Mouse (Mus musculus): ENCODE results near the gene Ankrd34a. TPM values are rescaled to one million over a fixed set of nuclear protein-coding genes. Genes with fewer than 3 reads are reported as not detected.
A peak's percentile ranks its signal among the peaks of the same experiment; 100 is the strongest.

The Ankrd34a gene
- polyA plus RNA-seq, 1 experiment from 2014 or later = 21.9 TPM

DNA sequence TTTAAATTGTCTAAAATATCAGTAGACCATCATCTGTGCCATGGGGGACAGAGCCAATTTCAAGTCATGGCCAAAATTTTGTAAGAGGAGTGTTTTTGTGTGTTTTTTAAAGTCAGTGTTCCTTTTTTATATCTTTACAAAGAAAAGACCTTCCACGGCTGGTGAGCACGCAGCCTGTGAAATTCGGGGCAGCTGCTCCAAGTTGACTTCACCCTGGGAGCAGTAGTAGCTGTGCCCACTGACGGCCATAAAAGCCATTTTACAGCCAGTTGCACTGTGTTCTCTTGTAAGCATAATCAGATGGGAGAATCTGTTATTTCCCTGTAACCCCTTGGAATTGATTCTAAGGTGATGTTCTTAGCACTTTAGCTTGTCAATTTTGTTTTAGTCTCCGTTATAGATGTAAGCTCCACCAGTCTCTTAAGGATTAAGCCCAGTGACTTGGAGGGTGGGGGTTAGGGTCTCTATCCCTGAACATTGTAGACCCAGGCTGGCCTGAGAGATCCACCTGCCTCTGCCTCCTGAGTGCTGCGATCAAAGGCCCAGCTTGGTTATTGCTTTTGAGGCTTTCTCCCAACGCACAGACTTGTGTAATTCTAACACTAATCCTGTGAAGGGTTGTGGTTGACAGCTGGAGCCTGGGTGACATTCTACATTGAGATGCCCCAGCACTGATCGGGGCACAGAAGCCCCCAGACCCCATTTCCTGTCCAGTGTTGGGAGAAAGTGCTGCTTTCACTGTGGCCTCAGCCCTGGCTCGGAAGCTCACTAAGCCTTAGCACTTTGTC, 35.4 kb upstream of the Ankrd34a start:
- no peak overlapping the region; the same call in 1 of the 2 replicates for H3K27ac ChIP-seq (ENCODE audit: low read length)
- peak overlapping the region; percentile 77 for H3K4me2 ChIP-seq (ENCODE audit: low read length)
- H3K27me3 ChIP-seq (replicated peaks; ENCODE audit: control insufficient read depth, insufficient read depth, low read length) = no peaks in the 10 kb centered on the region
- 84% methylated on average over 9 of the region's 9 CpGs for WGBS
- H3K4me3 ChIP-seq (replicated peaks; ENCODE audit: low read length) = 0 out of 2 replicates have a peak overlapping the region, but pooled peaks have one; percentile 85
- H3K9ac ChIP-seq (replicated peaks; ENCODE audit: low read depth, low read length) = no peak overlapping the region
- peaks cover 12% of the 10 kb centered on the region for H3K36me3 ChIP-seq (ENCODE audit: control insufficient read depth, insufficient read depth)
- H3K4me1 ChIP-seq (replicated peaks; ENCODE audit: control insufficient read depth, insufficient read depth, low read length) = peaks cover 40% of the 10 kb centered on the region
- ATAC-seq = no peak
- no peaks in the 10 kb centered on the region for H3K9me3 ChIP-seq (ENCODE audit: control insufficient read depth, low read length)

DNA sequence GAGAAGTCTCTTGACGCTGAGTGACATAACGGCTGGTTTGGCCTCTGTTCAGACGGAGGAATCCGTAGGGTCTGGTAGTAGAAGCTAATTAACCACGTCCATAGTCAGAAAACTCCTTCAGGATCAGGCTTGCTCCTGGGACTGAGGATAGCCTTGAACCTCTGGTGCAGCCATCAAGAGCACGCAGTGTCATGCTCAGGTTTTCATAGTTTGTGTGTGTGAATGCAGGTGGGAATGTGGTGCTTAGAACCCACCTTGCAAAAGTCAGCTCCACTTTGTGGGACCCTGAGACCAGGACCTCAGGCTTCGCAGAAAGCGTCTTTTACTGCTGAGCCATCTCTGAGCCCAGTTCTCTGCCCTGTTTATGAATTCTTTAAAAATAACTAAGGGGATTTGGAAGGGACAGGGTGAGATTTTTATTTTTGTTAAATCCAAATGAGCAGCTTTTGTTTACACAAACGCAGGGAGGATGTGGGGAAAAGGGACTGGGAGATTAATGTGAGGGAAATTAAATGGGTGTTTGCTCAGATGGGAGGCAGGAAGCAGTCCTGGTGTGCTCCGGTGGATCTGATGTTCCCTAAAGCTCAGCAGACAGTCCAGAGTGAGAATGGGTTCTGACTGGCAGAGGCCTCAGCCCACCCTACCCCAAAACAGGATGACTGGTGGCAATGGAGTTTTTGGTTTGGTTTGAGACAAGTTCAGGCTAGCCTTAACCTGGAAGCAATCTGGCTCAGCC, 34.3 kb upstream of the Ankrd34a start:
- Histone ChIP-seq H3K27ac (ENCODE audit: low read length) (no peak overlapping the region; the same call in 1 of the 2 replicates), H3K4me2 (ENCODE audit: low read length) (no peak overlapping the region), H3K4me3 (replicated peaks; ENCODE audit: low read length) (no peak overlapping the region), H3K36me3 (ENCODE audit: control insufficient read depth, insufficient read depth) (peaks cover 12% of the 10 kb centered on the region), H3K4me1 (replicated peaks; ENCODE audit: control insufficient read depth, insufficient read depth, low read length) (peaks cover 30% of the 10 kb centered on the region), H3K9ac (replicated peaks; ENCODE audit: low read depth, low read length) (no peak overlapping the region), H3K9me3 (ENCODE audit: control insufficient read depth, low read length) (no peaks in the 10 kb centered on the region), H3K27me3 (replicated peaks; ENCODE audit: control insufficient read depth, insufficient read depth, low read length) (no peaks in the 10 kb centered on the region)
- no peak for ATAC-seq
- WGBS = 56% methylated on average over 10 of the region's 10 CpGs

DNA sequence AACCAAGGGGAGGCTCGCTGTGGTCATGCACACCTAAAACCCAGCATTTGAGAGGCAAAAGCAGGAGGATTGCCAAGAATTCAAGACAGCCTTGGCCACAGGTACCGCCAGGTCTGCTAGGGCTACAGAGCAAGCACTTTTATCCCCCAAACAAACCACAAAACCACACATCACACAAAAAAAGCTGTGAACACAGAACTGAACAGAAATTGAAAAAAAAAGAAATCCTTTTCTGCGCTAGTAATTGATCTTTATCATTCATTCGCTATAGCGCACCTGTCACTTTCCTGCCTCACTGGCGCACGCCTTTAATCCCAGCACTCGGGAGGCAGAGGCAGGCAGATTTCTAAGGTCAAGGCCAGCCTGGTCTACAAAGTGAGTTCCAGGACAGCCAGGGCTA, 33.2 kb upstream of the Ankrd34a start:
- WGBS = 93% methylated on average over 8 of the region's 8 CpGs
- H3K4me1 ChIP-seq (replicated peaks; ENCODE audit: control insufficient read depth, insufficient read depth, low read length) = peaks cover 30% of the 10 kb centered on the region
- ATAC-seq = no peak
- no peak overlapping the region for H3K27ac ChIP-seq (ENCODE audit: low read length)
- no peaks in the 10 kb centered on the region for H3K27me3 ChIP-seq (replicated peaks; ENCODE audit: control insufficient read depth, insufficient read depth, low read length)
- H3K9ac ChIP-seq (replicated peaks; ENCODE audit: low read depth, low read length) = no peak overlapping the region
- H3K4me3 ChIP-seq (replicated peaks; ENCODE audit: low read length) = no peak overlapping the region
- no peak overlapping the region for H3K4me2 ChIP-seq (ENCODE audit: low read length)
- H3K36me3 ChIP-seq (ENCODE audit: control insufficient read depth, insufficient read depth) = peaks cover 12% of the 10 kb centered on the region
- H3K9me3 ChIP-seq (ENCODE audit: control insufficient read depth, low read length) = no peaks in the 10 kb centered on the region

DNA sequence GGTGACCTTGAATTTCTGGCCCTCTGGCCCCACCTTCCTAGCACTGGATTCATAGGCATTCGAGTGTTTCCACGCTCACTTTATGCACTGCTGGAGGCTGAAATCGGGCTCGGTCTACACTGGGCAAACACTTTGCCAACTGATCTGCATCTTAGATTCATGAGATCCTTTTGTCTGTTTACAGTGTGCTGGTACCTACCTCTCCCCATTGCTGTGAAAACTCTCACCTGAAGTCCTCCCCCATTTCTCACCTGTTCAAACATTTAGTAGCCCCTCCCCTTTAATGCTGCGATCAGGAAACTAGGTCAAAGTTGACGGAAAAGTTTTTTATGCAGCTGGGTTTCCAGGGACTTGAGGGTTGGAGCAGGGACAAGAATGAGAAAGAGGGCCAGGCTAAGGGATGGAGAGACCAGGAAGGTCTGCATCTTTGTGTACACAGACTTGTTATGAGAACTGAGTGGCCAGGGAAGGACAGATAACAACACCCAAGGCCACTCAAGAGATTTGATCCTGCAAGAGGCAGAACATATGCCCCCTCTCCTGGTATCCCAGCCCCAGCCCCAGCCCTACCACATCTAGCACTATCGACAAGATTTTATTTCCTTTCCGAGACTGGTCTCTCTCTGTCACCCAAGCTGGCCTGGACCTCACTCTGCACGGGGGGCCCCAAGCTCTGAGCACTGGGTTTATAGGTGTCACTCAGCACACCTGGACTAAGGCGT, 32.4 kb upstream of the Ankrd34a start:
- WGBS = 89% methylated on average over 10 of the region's 10 CpGs
- Histone ChIP-seq H3K9me3 (ENCODE audit: control insufficient read depth, low read length) (no peaks in the 10 kb centered on the region), H3K27me3 (replicated peaks; ENCODE audit: control insufficient read depth, insufficient read depth, low read length) (no peaks in the 10 kb centered on the region), H3K36me3 (ENCODE audit: control insufficient read depth, insufficient read depth) (peaks cover 12% of the 10 kb centered on the region), H3K27ac (ENCODE audit: low read length) (no peak overlapping the region), H3K4me2 (ENCODE audit: low read length) (no peak overlapping the region), H3K4me3 (replicated peaks; ENCODE audit: low read length) (no peak overlapping the region), H3K4me1 (replicated peaks; ENCODE audit: control insufficient read depth, insufficient read depth, low read length) (peaks cover 24% of the 10 kb centered on the region), H3K9ac (replicated peaks; ENCODE audit: low read depth, low read length) (no peak overlapping the region)
- ATAC-seq = no peak

DNA sequence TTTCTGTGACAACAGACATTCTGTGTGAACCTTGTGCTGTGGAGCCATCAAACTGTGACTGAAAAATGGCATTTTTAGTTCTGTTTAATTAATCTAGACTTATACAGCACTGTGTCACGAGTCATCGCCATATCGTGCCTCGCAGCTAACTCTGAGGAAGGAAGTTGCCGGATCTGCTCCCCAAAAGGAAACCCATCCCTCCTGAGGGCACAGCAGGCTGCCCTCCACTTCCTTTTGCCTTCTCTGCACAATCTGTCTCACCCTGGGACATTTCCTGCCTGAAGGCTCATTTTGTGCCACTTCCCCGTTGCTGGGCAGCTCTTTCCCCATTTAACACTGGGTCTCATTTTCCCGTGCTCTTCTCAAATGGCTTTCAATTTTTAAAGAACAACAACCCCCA, 31.8 kb upstream of the Ankrd34a start:
- Histone ChIP-seq H3K27me3 (replicated peaks; ENCODE audit: control insufficient read depth, insufficient read depth, low read length) (no peaks in the 10 kb centered on the region), H3K4me2 (ENCODE audit: low read length) (no peak overlapping the region), H3K4me1 (replicated peaks; ENCODE audit: control insufficient read depth, insufficient read depth, low read length) (peaks cover 19% of the 10 kb centered on the region), H3K4me3 (replicated peaks; ENCODE audit: low read length) (no peak overlapping the region), H3K9me3 (ENCODE audit: control insufficient read depth, low read length) (no peaks in the 10 kb centered on the region), H3K36me3 (ENCODE audit: control insufficient read depth, insufficient read depth) (peaks cover 12% of the 10 kb centered on the region), H3K27ac (ENCODE audit: low read length) (no peak overlapping the region), H3K9ac (replicated peaks; ENCODE audit: low read depth, low read length) (no peak overlapping the region)
- no peak for ATAC-seq
- WGBS = 78% methylated on average over 7 of the region's 7 CpGs

DNA sequence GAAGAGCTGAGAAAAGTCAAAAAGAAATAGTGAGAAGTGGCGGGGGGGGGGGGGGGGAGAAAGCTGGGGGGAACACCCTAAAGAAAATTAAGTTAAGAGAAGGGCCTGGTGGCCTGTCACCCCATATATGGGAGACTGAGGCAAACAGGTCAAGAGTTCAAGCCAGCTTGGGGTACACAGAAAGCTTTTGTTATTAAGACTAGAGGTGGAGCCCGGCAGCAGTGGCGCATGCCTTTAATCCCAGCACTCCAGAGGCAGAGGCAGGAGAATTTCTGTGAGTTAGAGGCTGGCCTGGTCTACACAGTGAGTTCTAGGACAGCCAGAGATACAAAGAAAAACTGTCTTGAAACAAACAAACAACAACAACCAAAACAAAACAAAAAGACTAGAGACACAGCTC, 31.3 kb upstream of the Ankrd34a start:
- no peak overlapping the region for H3K4me3 ChIP-seq (replicated peaks; ENCODE audit: low read length)
- peaks cover 11% of the 10 kb centered on the region for H3K36me3 ChIP-seq (ENCODE audit: control insufficient read depth, insufficient read depth)
- H3K27ac ChIP-seq (ENCODE audit: low read length) = no peak overlapping the region
- H3K9ac ChIP-seq (replicated peaks; ENCODE audit: low read depth, low read length) = no peak overlapping the region
- H3K27me3 ChIP-seq (replicated peaks; ENCODE audit: control insufficient read depth, insufficient read depth, low read length) = no peaks in the 10 kb centered on the region
- no peak overlapping the region for H3K4me2 ChIP-seq (ENCODE audit: low read length)
- no peak for ATAC-seq
- H3K4me1 ChIP-seq (replicated peaks; ENCODE audit: control insufficient read depth, insufficient read depth, low read length) = peaks cover 14% of the 10 kb centered on the region
- 90% methylated on average over 2 of the region's 3 CpGs for WGBS
- H3K9me3 ChIP-seq (ENCODE audit: control insufficient read depth, low read length) = no peaks in the 10 kb centered on the region

DNA sequence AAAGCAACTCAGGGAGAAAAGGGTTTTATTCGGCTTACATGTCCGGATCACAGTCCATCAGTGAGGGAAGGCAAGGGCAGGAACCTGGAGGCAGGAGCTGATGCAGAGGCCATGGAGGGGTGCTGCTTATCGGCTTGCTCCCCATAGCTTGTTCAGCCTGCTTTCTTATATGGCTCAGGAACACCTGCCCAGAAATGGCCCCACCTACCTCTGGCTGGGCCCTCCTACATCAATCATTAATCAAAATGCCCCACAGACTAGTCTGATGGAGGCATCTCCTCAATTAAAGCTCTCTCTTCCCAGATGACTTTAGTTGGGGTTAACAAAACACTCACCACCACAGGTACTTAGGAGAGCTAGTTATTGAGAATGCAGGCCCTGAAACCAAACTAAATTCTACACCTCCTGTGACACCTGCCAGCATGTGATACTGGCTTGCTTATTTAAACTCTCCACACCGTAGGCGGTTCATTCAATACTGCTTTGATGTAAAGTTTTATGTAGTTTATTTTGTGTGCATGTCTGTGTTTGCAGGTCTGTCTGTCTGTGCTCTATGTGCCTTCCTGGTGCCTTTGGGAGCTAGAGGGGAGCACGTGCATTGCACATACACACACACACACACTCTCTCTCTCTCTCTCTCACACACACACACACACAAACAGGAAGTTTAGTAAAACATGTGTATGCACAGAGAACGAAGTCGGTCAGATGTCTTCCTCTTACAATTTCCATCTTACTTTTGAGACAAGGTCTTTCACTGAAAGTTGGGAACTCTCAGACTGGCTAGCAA, 29.6 kb upstream of the Ankrd34a start:
- H3K9me3 ChIP-seq (ENCODE audit: control insufficient read depth, low read length) = no peaks in the 10 kb centered on the region
- 90% methylated on average over 8 of the region's 8 CpGs for WGBS
- no peaks in the 10 kb centered on the region for H3K27me3 ChIP-seq (replicated peaks; ENCODE audit: control insufficient read depth, insufficient read depth, low read length)
- H3K4me1 ChIP-seq (replicated peaks; ENCODE audit: control insufficient read depth, insufficient read depth, low read length) = no peaks in the 10 kb centered on the region
- H3K4me2 ChIP-seq (ENCODE audit: low read length) = no peak overlapping the region
- H3K4me3 ChIP-seq (replicated peaks; ENCODE audit: low read length) = no peak overlapping the region
- no peak overlapping the region for H3K9ac ChIP-seq (replicated peaks; ENCODE audit: low read depth, low read length)
- no peak overlapping the region for H3K27ac ChIP-seq (ENCODE audit: low read length)
- no peak for ATAC-seq
- H3K36me3 ChIP-seq (ENCODE audit: control insufficient read depth, insufficient read depth) = no peaks in the 10 kb centered on the region

DNA sequence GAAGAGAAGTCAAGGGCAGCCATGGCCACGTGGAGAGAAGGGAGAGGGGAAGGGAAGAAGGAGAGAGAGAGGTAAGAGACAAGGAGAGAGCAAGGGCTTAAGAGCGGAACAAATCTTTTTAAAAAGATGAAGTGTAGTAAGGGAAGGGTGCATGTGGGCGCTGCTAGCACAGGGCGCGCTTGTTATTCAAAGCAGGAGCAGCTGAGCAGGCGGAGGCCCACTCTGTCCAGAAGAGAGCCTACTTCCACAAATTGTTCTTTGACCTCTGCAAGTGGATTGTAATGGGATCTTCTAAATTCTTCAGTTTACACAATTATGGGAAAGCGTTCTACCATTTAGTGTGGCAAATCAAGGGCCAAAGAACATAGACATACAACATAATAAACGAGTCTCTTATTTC, 27.8 kb upstream of the Ankrd34a start:
- ATAC-seq = no peak
- no peaks in the 10 kb centered on the region for H3K36me3 ChIP-seq (ENCODE audit: control insufficient read depth, insufficient read depth)
- no peak overlapping the region for H3K27ac ChIP-seq (ENCODE audit: low read length)
- no peak overlapping the region for H3K9ac ChIP-seq (replicated peaks; ENCODE audit: low read depth, low read length)
- 81% methylated on average over 8 of the region's 8 CpGs for WGBS
- no peaks in the 10 kb centered on the region for H3K4me1 ChIP-seq (replicated peaks; ENCODE audit: control insufficient read depth, insufficient read depth, low read length)
- H3K9me3 ChIP-seq (ENCODE audit: control insufficient read depth, low read length) = no peaks in the 10 kb centered on the region
- H3K4me3 ChIP-seq (replicated peaks; ENCODE audit: low read length) = no peak overlapping the region
- no peak overlapping the region for H3K4me2 ChIP-seq (ENCODE audit: low read length)
- H3K27me3 ChIP-seq (replicated peaks; ENCODE audit: control insufficient read depth, insufficient read depth, low read length) = no peaks in the 10 kb centered on the region

Measured in forebrain, embryonic 16.5 days (tissue).